ENCODE assay signal across 31 mouse cellular contexts in the genomic region with DNA sequence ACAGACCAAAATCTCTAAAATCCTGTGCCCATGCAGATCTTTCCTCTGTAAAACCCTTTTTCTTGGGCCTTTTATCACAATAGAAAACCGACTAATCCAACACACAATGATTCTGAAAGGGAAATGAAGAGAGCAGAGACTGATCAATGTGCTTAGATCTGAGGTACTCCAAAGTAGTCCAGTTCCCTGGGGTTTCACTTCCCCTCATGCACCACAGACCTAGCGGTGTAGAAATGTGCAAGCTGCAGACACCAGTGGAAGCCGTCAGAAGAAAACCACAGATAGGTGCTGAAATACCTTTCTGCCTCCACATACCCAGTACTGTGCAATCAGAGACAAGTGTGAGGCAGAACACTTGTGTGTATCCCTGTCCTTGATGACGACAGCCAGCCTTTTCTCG.
"Had no signal": no experiment of that assay in that cellular context is flagged by ENCODE, and none has a peak within 500 bp of the region (broad histone marks: within the 10 kb centered on the region; RNA-seq: fewer than 3 reads in every experiment).

No protein-coding gene starts in this region.

- DNase-seq: left cerebral cortex, postnatal 4 days; liver; liver, embryonic 13.5 days; liver, postnatal 0 days; lung, adult 18-20 months; lung, adult 2 months; lung, embryonic 14.5 days; lung, postnatal 10 days; lung, postnatal 14 days; lung, postnatal 36 days; lung, postnatal 4 days; midbrain, embryonic 14.5 days had no signal

- H3K4me2 ChIP-seq: limb, embryonic 12.5 days; limb, embryonic 13.5 days; limb, embryonic 15.5 days; liver, embryonic 11.5 days; liver, embryonic 12.5 days; liver, embryonic 13.5 days; liver, embryonic 15.5 days; lung, embryonic 14.5 days; lung, embryonic 15.5 days; midbrain, embryonic 12.5 days; midbrain, embryonic 13.5 days; midbrain, embryonic 15.5 days; neural tube, embryonic 12.5 days had no signal

- H3K9me3 ChIP-seq: limb, embryonic 10.5 days; limb, embryonic 12.5 days; limb, embryonic 13.5 days; limb, embryonic 15.5 days; liver, embryonic 12.5 days; liver, embryonic 13.5 days; liver, embryonic 15.5 days; lung, embryonic 15.5 days; megakaryocyte, embryonic 14.5 days; midbrain, embryonic 10.5 days; midbrain, embryonic 12.5 days; midbrain, embryonic 13.5 days; midbrain, embryonic 15.5 days; neural tube, embryonic 12.5 days had no signal

- H3K9ac ChIP-seq: limb, embryonic 12.5 days; limb, embryonic 13.5 days; limb, embryonic 15.5 days; liver, embryonic 12.5 days; liver, embryonic 13.5 days; liver, embryonic 14.5 days; liver, embryonic 15.5 days; liver, postnatal 0 days; lung, embryonic 14.5 days; lung, embryonic 15.5 days; midbrain, embryonic 12.5 days; midbrain, embryonic 13.5 days; midbrain, embryonic 15.5 days; neural tube, embryonic 12.5 days had no signal

- H3K27ac ChIP-seq: limb, embryonic 10.5 days; limb, embryonic 12.5 days; limb, embryonic 13.5 days; limb, embryonic 15.5 days; liver, embryonic 12.5 days; liver, embryonic 13.5 days; liver, embryonic 14.5 days; liver, embryonic 15.5 days; lung, embryonic 15.5 days; macrophage; midbrain, embryonic 10.5 days; midbrain, embryonic 12.5 days; midbrain, embryonic 13.5 days; midbrain, embryonic 15.5 days; neural tube, embryonic 12.5 days had no signal

- H3K4me3 ChIP-seq: limb, embryonic 10.5 days; limb, embryonic 12.5 days; limb, embryonic 13.5 days; limb, embryonic 15.5 days; liver, embryonic 12.5 days; liver, embryonic 13.5 days; liver, embryonic 15.5 days; lung, embryonic 15.5 days; megakaryocyte, embryonic 14.5 days; midbrain, embryonic 10.5 days; midbrain, embryonic 12.5 days; midbrain, embryonic 13.5 days; midbrain, embryonic 15.5 days; myocyte; neural tube, embryonic 12.5 days had no signal

- ATAC-seq: liver, embryonic 12.5 days; liver, postnatal 0 days; lung, postnatal 0 days; midbrain, embryonic 13.5 days; midbrain, embryonic 15.5 days; midbrain, embryonic 16.5 days had no signal

- H3K27me3 ChIP-seq: limb, embryonic 12.5 days; limb, embryonic 13.5 days; limb, embryonic 15.5 days; liver, embryonic 12.5 days; liver, embryonic 13.5 days; liver, embryonic 15.5 days; lung, embryonic 15.5 days; megakaryocyte, embryonic 14.5 days; midbrain, embryonic 12.5 days; midbrain, embryonic 13.5 days; midbrain, embryonic 15.5 days; neural tube, embryonic 12.5 days had no signal

- H3K4me1 ChIP-seq: limb, embryonic 10.5 days; limb, embryonic 12.5 days; limb, embryonic 13.5 days; limb, embryonic 15.5 days; liver, embryonic 12.5 days; liver, embryonic 13.5 days; liver, embryonic 15.5 days; lung, embryonic 15.5 days; megakaryocyte, embryonic 14.5 days; midbrain, embryonic 12.5 days; midbrain, embryonic 13.5 days; midbrain, embryonic 15.5 days; neural tube, embryonic 12.5 days had no signal

- H3K36me3 ChIP-seq: limb, embryonic 10.5 days; limb, embryonic 12.5 days; limb, embryonic 13.5 days; limb, embryonic 15.5 days; liver, embryonic 12.5 days; liver, embryonic 13.5 days; liver, embryonic 15.5 days; lung, embryonic 15.5 days; midbrain, embryonic 10.5 days; midbrain, embryonic 12.5 days; midbrain, embryonic 13.5 days; midbrain, embryonic 15.5 days; neural tube, embryonic 12.5 days had no signal
